Mouse (Mus musculus) ovary, postnatal 36 days (tissue): ENCODE measurements around the gene Immp2l.
"Not testable (repeated sequence)": the region's sequence is repeated elsewhere in the genome, so short reads cannot be mapped to it uniquely, and the experiment has no call there.

Source experiments
- DNase-seq: peaks from one replicate; pipeline ENCODE4 v3.0.0; 2022; ENCODE audit warnings: low spot score, mixed read lengths

Gene Immp2l

GRCm38 (mm10) chr12:41851896-41852470 is 828.1 kb downstream of the Immp2l start:
- DNase-seq: no peak

- not testable (repeated sequence) for DNase-seq
Measured at GRCm38 (mm10) chr12:41859652-41860051, 835.8 kb downstream of the Immp2l start.

GRCm38 (mm10) chr12:41868317-41868716 is 844.4 kb downstream of the Immp2l start:
- no peak for DNase-seq

- DNase-seq: no peak
Measured at GRCm38 (mm10) chr12:41874015-41874414, 850.1 kb downstream of the Immp2l start.

GRCm38 (mm10) chr12:41877292-41877959 is 853.5 kb downstream of the Immp2l start:
- DNase-seq: no peak

- no peak for DNase-seq
Measured at GRCm38 (mm10) chr12:41878493-41878892, 854.6 kb downstream of the Immp2l start.

GRCm38 (mm10) chr12:41878972-41879371 is 855.1 kb downstream of the Immp2l start:
- DNase-seq: no peak

- no peak for DNase-seq
Measured at GRCm38 (mm10) chr12:41879412-41879811, 855.5 kb downstream of the Immp2l start.

GRCm38 (mm10) chr12:41880833-41881232 is 856.9 kb downstream of the Immp2l start:
- DNase-seq: no peak

- no peak for DNase-seq
Measured at GRCm38 (mm10) chr12:41908011-41908410, 884.1 kb downstream of the Immp2l start.

GRCm38 (mm10) chr12:41911626-41912025 is 887.7 kb downstream of the Immp2l start:
- no peak for DNase-seq

GRCm38 (mm10) chr12:41937751-41938150 is 913.9 kb downstream of the Immp2l start:
- no peak for DNase-seq

- no peak for DNase-seq
Measured at GRCm38 (mm10) chr12:41941853-41942252, 918.0 kb downstream of the Immp2l start.

GRCm38 (mm10) chr12:41944079-41944672 is 920.3 kb downstream of the Immp2l start:
- DNase-seq: no peak

GRCm38 (mm10) chr12:41946536-41946935 is 922.6 kb downstream of the Immp2l start:
- DNase-seq: no peak

- no peak for DNase-seq
Measured at GRCm38 (mm10) chr12:41949409-41949808, 925.5 kb downstream of the Immp2l start.

- no peak for DNase-seq
Measured at GRCm38 (mm10) chr12:41949841-41950241, 926.0 kb downstream of the Immp2l start.

- DNase-seq: no peak
Measured at GRCm38 (mm10) chr12:41950726-41951125, 926.8 kb downstream of the Immp2l start.

GRCm38 (mm10) chr12:41961038-41961437 is 937.1 kb downstream of the Immp2l start:
- no peak for DNase-seq

GRCm38 (mm10) chr12:41991408-41991807 is 967.5 kb downstream of the Immp2l start:
- DNase-seq: no peak
